Mouse (Mus musculus): ENCODE data around the gene Ccp110.

Ccp110 gene

GRCm38 (mm10) chr7:118769208-118769607 is 56.9 kb downstream of the Ccp110 start:
- no peak for DNase-seq (ENCODE audit: low spot score in 2 of 2)

GRCm38 (mm10) chr7:118769655-118770054 is 57.3 kb downstream of the Ccp110 start:
- DNase-seq (ENCODE audit: low spot score in 2 of 2), result no peak

DNA sequence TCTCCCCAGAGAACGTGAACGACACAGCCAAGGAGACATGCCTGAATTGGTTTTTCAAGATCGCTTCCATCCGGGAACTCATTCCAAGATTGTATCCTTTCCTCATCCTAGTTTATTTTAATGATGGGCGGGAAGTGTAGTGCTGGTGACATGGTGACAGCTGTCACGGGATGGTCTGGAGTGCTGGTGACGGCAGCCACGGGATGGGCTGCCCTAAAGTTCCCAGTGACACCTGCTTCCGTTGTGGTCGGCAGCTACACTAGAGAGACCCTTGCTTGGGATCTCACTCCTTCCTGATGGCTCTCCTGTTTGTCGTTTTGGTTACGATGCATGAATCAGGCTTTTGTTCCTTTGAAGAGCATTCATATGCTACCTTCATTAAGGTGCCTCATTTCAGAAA is 60.7 kb downstream of the Ccp110 start:
- DNase-seq (ENCODE audit: low spot score in 2 of 2), result no peak

GRCm38 (mm10) chr7:118775991-118776390 is 63.6 kb downstream of the Ccp110 start:
- DNase-seq (ENCODE audit: low spot score in 2 of 2), result no peak

DNA sequence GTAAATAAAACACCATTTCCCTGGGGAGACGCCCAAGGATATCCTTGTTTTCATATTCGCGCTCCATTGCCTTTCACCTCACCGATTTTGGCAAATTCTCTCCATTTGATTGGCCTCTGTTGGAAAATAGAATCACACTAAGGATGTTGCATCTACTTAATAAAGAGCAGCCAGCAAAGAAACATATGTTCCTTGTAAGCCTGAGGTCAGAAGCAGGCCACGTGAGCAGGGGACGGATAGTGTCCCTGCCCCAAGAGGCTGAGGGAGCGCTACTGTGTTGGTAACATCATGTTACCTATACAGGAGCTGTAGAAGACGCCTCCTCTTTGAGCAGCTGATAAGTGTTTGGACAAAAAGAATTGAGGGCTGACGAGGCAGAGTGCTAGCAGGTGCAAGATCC is 64.1 kb downstream of the Ccp110 start:
- no peak for DNase-seq (ENCODE audit: low spot score in 2 of 2)

- DNase-seq (ENCODE audit: low spot score in 2 of 2), result peak; percentile 25 to 42
Observed at GRCm38 (mm10) chr7:118777598-118778394, 65.4 kb downstream of the Ccp110 start.

GRCm38 (mm10) chr7:118778561-118778960 is 66.2 kb downstream of the Ccp110 start:
- DNase-seq (ENCODE audit: low spot score in 2 of 2), result no peak

GRCm38 (mm10) chr7:118783305-118784001 is 71.1 kb downstream of the Ccp110 start:
- peak in 1 of 2 experiments; percentile 40 for DNase-seq (ENCODE audit: low spot score in 2 of 2)

GRCm38 (mm10) chr7:118786091-118786490 is 73.7 kb downstream of the Ccp110 start:
- DNase-seq (ENCODE audit: low spot score in 2 of 2), result no peak
